ENCODE assay signal across 7 mouse cellular contexts in the genomic region with DNA sequence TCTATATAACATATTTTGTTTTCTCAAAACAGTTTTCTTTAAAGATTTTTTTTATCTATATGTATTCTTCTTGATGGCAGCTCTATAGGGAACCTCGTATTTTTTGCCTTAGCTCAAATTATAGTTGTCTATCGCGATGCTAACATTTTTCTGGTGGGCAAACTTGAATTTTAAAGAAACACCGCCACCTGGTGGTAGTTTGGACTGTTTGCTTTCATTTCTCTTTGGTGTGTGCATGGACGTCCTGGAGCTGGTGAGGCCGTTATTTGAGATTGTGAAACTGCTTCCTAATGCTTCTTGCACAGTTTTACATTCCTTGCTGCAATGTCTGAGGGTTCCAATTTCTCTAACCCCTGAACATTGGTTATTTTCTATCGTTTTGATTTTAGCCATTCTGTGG. TPM values are rescaled to one million over a fixed set of nuclear protein-coding genes. Genes with fewer than 3 reads are reported as not detected.
A peak's percentile ranks its signal among the peaks of the same experiment; 100 is the strongest.
DNase-seq lines count a peak whose midpoint lies in the region; ATAC-seq and TF ChIP-seq lines count a peak whose summit lies in the region.

No protein-coding gene starts in this region.

- no peaks in the 10 kb centered on the region; the same call in 1 of the 2 replicates for H3K4me1 ChIP-seq in forebrain, embryonic 16.5 days (replicated peaks; ENCODE audit: control insufficient read depth, insufficient read depth, low read length)
- H3K4me1 ChIP-seq in hindbrain, postnatal 0 days (ENCODE audit: insufficient read depth, low read length): no peaks in the 10 kb centered on the region

- peak; percentile 79 for ATAC-seq in forebrain, embryonic 16.5 days
- ATAC-seq in hindbrain, postnatal 0 days: peak; percentile 67; the same call in 1 of the 2 replicates
- peak; percentile 69 for ATAC-seq in megakaryocyte progenitor cell, adult 5-6 weeks (replicated peaks; ENCODE audit: poor library complexity)

- intact Hi-C loops in left cerebral cortex, postnatal 10 days (cut with DNase I): loop anchor here (5.0 kb wide), 1 partner anchor 187 kb away; no protein-coding TSS in a partner anchor

- DNase-seq in R1 (ENCODE audit: low read depth, low spot score): peak; percentile 77
- peak; percentile 48 for DNase-seq in cerebellum, adult 11-12 months
- DNase-seq in hindbrain, postnatal 0 days (ENCODE audit: low spot score): peak; percentile 93
- peak; percentile 65 to 85 for DNase-seq in left cerebral cortex, postnatal 10 days (ENCODE audit: extremely low spot score in 1 of 2, low spot score in 2 of 2)
- DNase-seq in right cerebral cortex, postnatal 25 days: peak; percentile 62

- H3K36me3 ChIP-seq in forebrain, embryonic 16.5 days (ENCODE audit: control insufficient read depth, insufficient read depth): no peaks in the 10 kb centered on the region
- no peaks in the 10 kb centered on the region for H3K36me3 ChIP-seq in hindbrain, postnatal 0 days (ENCODE audit: insufficient read depth, low read length)

- H3K9me3 ChIP-seq in forebrain, embryonic 16.5 days (ENCODE audit: control insufficient read depth, low read length): peaks cover 3% of the 10 kb centered on the region; the same call in 1 of the 2 replicates
- peaks cover 4% of the 10 kb centered on the region; the same call in 1 of the 2 replicates for H3K9me3 ChIP-seq in hindbrain, postnatal 0 days (ENCODE audit: low read length)

- H3K4me2 ChIP-seq in forebrain, embryonic 16.5 days (ENCODE audit: low read length): no peak overlapping the region
- no peak overlapping the region for H3K4me2 ChIP-seq in hindbrain, postnatal 0 days (ENCODE audit: low read depth, low read length)

- 2% methylated on average over 7 of the region's 7 CpGs for WGBS in forebrain, embryonic 16.5 days
- 2% methylated on average over 7 of the region's 7 CpGs for WGBS in hindbrain, postnatal 0 days

- H3K27ac ChIP-seq in forebrain, embryonic 16.5 days (ENCODE audit: low read length): no peak overlapping the region
- no peak overlapping the region for H3K27ac ChIP-seq in hindbrain, postnatal 0 days

- no peaks in the 10 kb centered on the region for H3K27me3 ChIP-seq in forebrain, embryonic 16.5 days (replicated peaks; ENCODE audit: control insufficient read depth, insufficient read depth, low read length)
- H3K27me3 ChIP-seq in hindbrain, postnatal 0 days (ENCODE audit: insufficient read depth, low read length): no peaks in the 10 kb centered on the region

- H3K9ac ChIP-seq in forebrain, embryonic 16.5 days (replicated peaks; ENCODE audit: low read depth, low read length): no peak overlapping the region
- H3K9ac ChIP-seq in hindbrain, postnatal 0 days (replicated peaks; ENCODE audit: low read length): no peak overlapping the region

- TF ChIP-seq CTCF in hindbrain, postnatal 0 days (IDR thresholded peaks at IDR 0.05; ENCODE audit: low read depth): peak; percentile 87

- no peak overlapping the region for H3K4me3 ChIP-seq in forebrain, embryonic 16.5 days (replicated peaks; ENCODE audit: low read length)
- no peak overlapping the region for H3K4me3 ChIP-seq in hindbrain, postnatal 0 days (ENCODE audit: low read length)

RNA-seq across cellular contexts. Expression of a gene that starts 11.8 kb away (rescaled TPM):
- polyA plus RNA-seq in forebrain, embryonic 16.5 days (2015; fragmentation: Nextera tagmentation; extraction: Ambion mirVana): 19.5 and 23.1 TPM in 2 replicates
- 23.6 and 27.9 TPM in 2 replicates for total RNA-seq in hindbrain, postnatal 0 days (2014; rRNA removed)
- polyA plus RNA-seq in hindbrain, postnatal 0 days (2015; fragmentation: Nextera tagmentation; extraction: Ambion mirVana): 48.8 and 57.3 TPM in 2 replicates
- total RNA-seq in left cerebral cortex, postnatal 10 days (2021): 10 to 100 TPM; 21.8 to 22.7 TPM
- 53.7 and 59.9 TPM in 2 replicates for total RNA-seq in megakaryocyte progenitor cell, adult 5-6 weeks (2015)
- total RNA-seq in megakaryocyte progenitor cell, adult 5-6 weeks (2017): 59.6 and 61.6 TPM in 2 replicates

RNA-seq across cellular contexts. Expression of a gene that starts 20.4 kb away (rescaled TPM):
- polyA plus RNA-seq in forebrain, embryonic 16.5 days (2015; fragmentation: Nextera tagmentation; extraction: Ambion mirVana): 15.9 and 17.1 TPM in 2 replicates
- 29.0 and 29.2 TPM in 2 replicates for total RNA-seq in hindbrain, postnatal 0 days (2014; rRNA removed)
- 12.0 and 13.2 TPM in 2 replicates for polyA plus RNA-seq in hindbrain, postnatal 0 days (2015; fragmentation: Nextera tagmentation; extraction: Ambion mirVana)
- 10 to 100 TPM; 24.9 to 27.4 TPM for total RNA-seq in left cerebral cortex, postnatal 10 days (2021)
- total RNA-seq in megakaryocyte progenitor cell, adult 5-6 weeks (2015): 275 and 331 TPM in 2 replicates
- 231 and 237 TPM in 2 replicates for total RNA-seq in megakaryocyte progenitor cell, adult 5-6 weeks (2017)

RNA-seq across cellular contexts. Expression of a gene that starts 56.5 kb away (rescaled TPM):
- 24.6 and 29.8 TPM in 2 replicates for polyA plus RNA-seq in forebrain, embryonic 16.5 days (2015; fragmentation: Nextera tagmentation; extraction: Ambion mirVana)
- total RNA-seq in hindbrain, postnatal 0 days (2014; rRNA removed): 29.2 and 41.9 TPM in 2 replicates
- 33.8 and 35.7 TPM in 2 replicates for polyA plus RNA-seq in hindbrain, postnatal 0 days (2015; fragmentation: Nextera tagmentation; extraction: Ambion mirVana)
- total RNA-seq in left cerebral cortex, postnatal 10 days (2021): 1 to 10 TPM; 9.3 to 10.0 TPM
- total RNA-seq in megakaryocyte progenitor cell, adult 5-6 weeks (2015): 8.1 and 9.2 TPM in 2 replicates
- total RNA-seq in megakaryocyte progenitor cell, adult 5-6 weeks (2017): 4.2 and 6.8 TPM in 2 replicates
